Mouse (Mus musculus): ENCODE results near the gene Usp45.
"Not testable (repeated sequence)": the region's sequence is repeated elsewhere in the genome, so short reads cannot be mapped to it uniquely, and the experiment has no call there.

Gene Usp45

GRCm38 (mm10) chr4:21766863-21767304 lies at the start of gene Usp45, which contains the start of gene Tstd3:
Gene Usp45 (plus strand): TSS chr4:21767156.
Gene Tstd3 (minus strand): TSS chr4:21767212.
- DNase-seq, result peak; percentile 58 to 72

GRCm38 (mm10) chr4:21722752-21723334 lies 44.1 kb upstream of the Usp45 start:
- no peak for DNase-seq

GRCm38 (mm10) chr4:21726912-21727614 lies 39.9 kb upstream of the Usp45 start:
- DNase-seq, result peak in 1 of 2 experiments; percentile 14

GRCm38 (mm10) chr4:21727615-21728165 lies 39.3 kb upstream of the Usp45 start, which contains the start of gene Ccnc:
Gene Ccnc (plus strand): TSS chr4:21727701.
- peak; percentile 78 to 86 for DNase-seq

- DNase-seq, result no peak
Measured at GRCm38 (mm10) chr4:21739169-21739568, 27.8 kb upstream of the Usp45 start.

GRCm38 (mm10) chr4:21744142-21744541 lies 22.8 kb upstream of the Usp45 start:
- DNase-seq, result not testable (repeated sequence)

- DNase-seq, result no peak
Measured at GRCm38 (mm10) chr4:21745723-21746122, 21.2 kb upstream of the Usp45 start.

GRCm38 (mm10) chr4:21755123-21755789 lies 11.7 kb upstream of the Usp45 start:
- peak; percentile 20 to 30 for DNase-seq

- DNase-seq, result no peak
Measured at GRCm38 (mm10) chr4:21758860-21759259, 8.1 kb upstream of the Usp45 start.

- no peak for DNase-seq
Measured at GRCm38 (mm10) chr4:21761416-21762160, 5.4 kb upstream of the Usp45 start.

- DNase-seq, result no peak
Measured at GRCm38 (mm10) chr4:21763827-21764226, 3.1 kb upstream of the Usp45 start.

- no peak for DNase-seq
Measured at GRCm38 (mm10) chr4:21766171-21766862, 639 bp upstream of the Usp45 start.

GRCm38 (mm10) chr4:21771064-21771463 lies 4.1 kb downstream of the Usp45 start:
- no peak for DNase-seq

- no peak for DNase-seq
Measured at GRCm38 (mm10) chr4:21772306-21772705, 5.3 kb downstream of the Usp45 start.

- DNase-seq, result peak; percentile 87 to 94
Measured at GRCm38 (mm10) chr4:21776091-21776945, 9.4 kb downstream of the Usp45 start.

GRCm38 (mm10) chr4:21776946-21777265 lies 9.9 kb downstream of the Usp45 start:
- DNase-seq, result no peak

GRCm38 (mm10) chr4:21780816-21781726 lies 14.1 kb downstream of the Usp45 start:
- no peak for DNase-seq

- no peak for DNase-seq
Measured at GRCm38 (mm10) chr4:21786268-21786667, 19.3 kb downstream of the Usp45 start.

- no peak for DNase-seq
Measured at GRCm38 (mm10) chr4:21788903-21789302, 21.9 kb downstream of the Usp45 start.

- DNase-seq, result no peak
Measured at GRCm38 (mm10) chr4:21789836-21790235, 22.9 kb downstream of the Usp45 start.

Data from spleen, adult 18-20 months (tissue).